Mouse (Mus musculus): ENCODE measurements around the gene Cd2. TPM values are rescaled to one million over a fixed set of nuclear protein-coding genes. Genes with fewer than 3 reads are reported as not detected.
A peak's percentile ranks its signal among the peaks of the same experiment; 100 is the strongest.

The Cd2 gene
- total and polyA plus RNA-seq, 3 experiments: not detected

GRCm38 (mm10) chr3:101295931-101296820 lies 8.4 kb upstream of the Cd2 start (continued):
- no peak for TF ChIP-seq HCFC1 (IDR thresholded peaks at IDR 0.05; ENCODE audit: low read depth, low read length)

GRCm38 (mm10) chr3:101295366-101295867 lies 7.7 kb upstream of the Cd2 start:
- H3K4me3 ChIP-seq (ENCODE audit: control insufficient read depth in 1 of 2, insufficient read depth in 1 of 2, low read depth in 2 of 2, low read length in 2 of 2): no peak overlapping the region
- no peak overlapping the region for H3K27ac ChIP-seq (ENCODE audit: control insufficient read depth, low read depth, low read length)
- DNase-seq (ENCODE audit: low read depth, low spot score): peak; percentile 48
- H3K27me3 ChIP-seq (ENCODE audit: control insufficient read depth in 1 of 2, insufficient read depth in 2 of 2, low read length in 2 of 2): no peaks in the 10 kb centered on the region
- no peak for TF ChIP-seq MEF2A (IDR thresholded peaks at IDR 0.05; ENCODE audit: extremely low read depth, insufficient replicate concordance, low read depth, low read length, poor library complexity, severe bottlenecking)
- TF ChIP-seq RAD21 (IDR thresholded peaks at IDR 0.05; ENCODE audit: low read depth, low read length): peak; percentile 78
- TF ChIP-seq SMC3 (IDR thresholded peaks at IDR 0.05; ENCODE audit: low read depth, low read length): peak; percentile 79
- TF ChIP-seq TAL1 (IDR thresholded peaks at IDR 0.05; ENCODE audit: low read length): no peak
- TF ChIP-seq ZC3H11A (IDR thresholded peaks at IDR 0.05; ENCODE audit: low read depth, low read length): peak; percentile 62
- peak; percentile 71 to 79 (median 75) for TF ChIP-seq CTCF (IDR thresholded peaks at IDR 0.05 in 2 of 3, conservative IDR thresholded peaks at IDR 0.05 in 1 of 3; ENCODE audit: control insufficient read depth in 1 of 3, insufficient read depth in 1 of 3, low read depth in 2 of 3, low read length in 3 of 3, poor library complexity in 1 of 3, severe bottlenecking in 1 of 3)
- H3K36me3 ChIP-seq (ENCODE audit: control insufficient read depth in 1 of 2, insufficient read depth in 2 of 2, low read length in 2 of 2): no peaks in the 10 kb centered on the region
- no peak overlapping the region for H3K9ac ChIP-seq (ENCODE audit: control insufficient read depth, low read depth, low read length, poor library complexity, severe bottlenecking)
- H3K4me1 ChIP-seq (ENCODE audit: control insufficient read depth in 1 of 2, insufficient read depth in 2 of 2, low read length in 2 of 2): no peaks in the 10 kb centered on the region
- H3K79me2 ChIP-seq (ENCODE audit: control insufficient read depth, insufficient read depth, low read length, poor library complexity): no peaks in the 10 kb centered on the region
- no peaks in the 10 kb centered on the region for H3K9me3 ChIP-seq (replicated peaks; ENCODE audit: insufficient read depth, low read length)

GRCm38 (mm10) chr3:101294487-101295365 lies 7.0 kb upstream of the Cd2 start:
- H3K4me3 ChIP-seq (ENCODE audit: control insufficient read depth in 1 of 2, insufficient read depth in 1 of 2, low read depth in 2 of 2, low read length in 2 of 2): no peak overlapping the region
- H3K27ac ChIP-seq (ENCODE audit: control insufficient read depth, low read depth, low read length): no peak overlapping the region
- H3K79me2 ChIP-seq (ENCODE audit: control insufficient read depth, insufficient read depth, low read length, poor library complexity): no peaks in the 10 kb centered on the region
- no peak for DNase-seq (ENCODE audit: low read depth, low spot score)
- H3K9ac ChIP-seq (ENCODE audit: control insufficient read depth, low read depth, low read length, poor library complexity, severe bottlenecking): no peak overlapping the region
- no peaks in the 10 kb centered on the region for H3K27me3 ChIP-seq (ENCODE audit: control insufficient read depth in 1 of 2, insufficient read depth in 2 of 2, low read length in 2 of 2)
- H3K9me3 ChIP-seq (replicated peaks; ENCODE audit: insufficient read depth, low read length): no peaks in the 10 kb centered on the region
- H3K36me3 ChIP-seq (ENCODE audit: control insufficient read depth in 1 of 2, insufficient read depth in 2 of 2, low read length in 2 of 2): no peaks in the 10 kb centered on the region
- H3K4me1 ChIP-seq (ENCODE audit: control insufficient read depth in 1 of 2, insufficient read depth in 2 of 2, low read length in 2 of 2): no peaks in the 10 kb centered on the region
- TF ChIP-seq ZMIZ1 (IDR thresholded peaks at IDR 0.05; ENCODE audit: low read depth, low read length) (no peak), ELF1 (IDR thresholded peaks at IDR 0.05; ENCODE audit: low read depth, low read length) (no peak), NELFE (IDR thresholded peaks at IDR 0.05; ENCODE audit: low read depth, low read length) (no peak), TBP (IDR thresholded peaks at IDR 0.05; ENCODE audit: low read depth, low read length) (no peak), MAX (IDR thresholded peaks at IDR 0.05; ENCODE audit: low read length) (no peak), NRF1 (IDR thresholded peaks at IDR 0.05; ENCODE audit: insufficient read depth, low read depth, low read length, poor library complexity, severe bottlenecking) (no peak), ETS1 (IDR thresholded peaks at IDR 0.05; ENCODE audit: low read depth, low read length) (no peak), CHD1 (IDR thresholded peaks at IDR 0.05; ENCODE audit: low read depth, low read length) (no peak), RAD21 (IDR thresholded peaks at IDR 0.05; ENCODE audit: low read depth, low read length) (no peak), POLR2A (IDR thresholded peaks at IDR 0.05; ENCODE audit: control insufficient read depth in 1 of 2, insufficient read depth in 1 of 2, low read depth in 1 of 2, low read length in 2 of 2, poor library complexity in 1 of 2) (no peak), ZNF384 (IDR thresholded peaks at IDR 0.05; ENCODE audit: low read depth, low read length) (no peak), MEF2A (IDR thresholded peaks at IDR 0.05; ENCODE audit: extremely low read depth, insufficient replicate concordance, low read depth, low read length, poor library complexity, severe bottlenecking) (no peak), TAL1 (IDR thresholded peaks at IDR 0.05; ENCODE audit: low read length) (no peak), MYB (IDR thresholded peaks at IDR 0.05; ENCODE audit: low read depth, low read length) (no peak), POLR2AphosphoS5 (IDR thresholded peaks at IDR 0.05; ENCODE audit: borderline replicate concordance, low read depth, low read length) (no peak), ZKSCAN1 (IDR thresholded peaks at IDR 0.05; ENCODE audit: low read depth, low read length) (no peak)

All from MEL (cell line).